Mouse (Mus musculus) CH12F3 (cell line): ENCODE results near the gene Cntfr.
"Not testable (repeated sequence)": the region's sequence is repeated elsewhere in the genome, so short reads cannot be mapped to it uniquely, and the experiment has no call there.

Experiments used
- in situ Hi-C: fragments of 300-500 bp; cut with MboI; formaldehyde crosslinking; loops from 2 replicates; pipeline ENCODE4 v1.14.3; 2020; ENCODE audit warnings: low sequenced_read_pairs

Cntfr gene

DNA sequence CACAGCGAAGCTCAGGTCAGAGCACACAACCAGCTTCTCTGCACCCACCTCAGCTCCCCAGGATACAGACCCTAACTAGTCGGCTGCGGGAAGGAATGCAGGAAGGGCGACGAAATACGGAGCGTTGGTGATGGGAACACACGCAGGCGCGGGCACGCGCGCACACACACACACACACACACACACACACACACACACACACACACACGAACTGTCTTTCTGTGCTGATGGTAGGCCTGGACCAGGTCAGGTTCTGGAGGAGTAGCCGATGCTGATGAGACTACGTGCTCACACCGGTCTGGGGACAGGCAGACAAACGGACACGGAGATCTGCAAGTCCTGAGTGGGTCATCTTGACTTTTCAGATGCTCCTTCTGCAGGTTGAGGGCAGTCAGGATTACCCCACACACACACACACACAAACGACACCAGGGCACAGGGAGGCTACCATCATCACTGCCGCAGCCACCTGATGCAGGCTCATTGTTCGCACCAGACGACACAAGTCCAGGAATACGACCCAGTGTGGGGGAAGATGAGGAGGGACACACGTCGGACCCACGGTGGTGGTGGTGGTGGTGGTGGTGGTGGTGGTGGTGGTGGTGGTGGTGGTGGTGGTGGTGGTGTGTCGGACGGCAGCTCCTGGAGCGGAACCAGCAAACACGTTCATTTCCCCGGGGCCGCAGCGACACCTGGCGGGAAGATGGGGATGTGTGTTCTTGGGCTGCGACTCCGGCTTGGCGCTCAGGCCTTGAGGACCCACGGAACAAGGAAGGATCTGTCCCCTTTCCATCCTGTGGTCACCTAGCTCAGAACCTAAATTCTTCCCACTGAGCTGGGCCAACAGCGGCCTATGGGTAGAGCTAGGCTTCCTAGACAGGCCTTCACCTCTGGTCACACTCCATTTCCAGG, at the start of gene Cntfr:
Gene Cntfr (minus strand): TSS at position 160 of the 912 bp plus-strand sequence.
- in situ Hi-C loops: not testable (repeated sequence)

DNA sequence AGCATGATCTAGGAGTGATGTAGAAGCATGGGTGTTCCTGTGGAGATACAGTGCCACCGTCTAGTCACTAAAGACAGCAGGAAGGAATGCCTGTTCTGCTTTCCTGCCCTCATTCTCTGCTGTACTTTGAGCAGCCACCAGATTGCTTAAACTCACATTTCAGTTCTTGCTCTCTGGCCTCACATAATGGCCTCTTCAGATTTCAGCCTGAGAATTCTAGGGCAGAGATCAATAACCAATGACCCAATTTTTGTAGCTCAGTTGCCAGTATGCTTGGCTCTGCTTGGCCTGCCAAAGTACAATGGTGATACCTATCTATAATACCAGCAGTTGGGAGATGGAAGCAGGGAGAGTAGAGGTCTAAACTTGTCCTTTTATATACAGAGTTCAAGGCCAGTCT, 48.1 kb upstream of the Cntfr start:
- in situ Hi-C loops: no loop called here

DNA sequence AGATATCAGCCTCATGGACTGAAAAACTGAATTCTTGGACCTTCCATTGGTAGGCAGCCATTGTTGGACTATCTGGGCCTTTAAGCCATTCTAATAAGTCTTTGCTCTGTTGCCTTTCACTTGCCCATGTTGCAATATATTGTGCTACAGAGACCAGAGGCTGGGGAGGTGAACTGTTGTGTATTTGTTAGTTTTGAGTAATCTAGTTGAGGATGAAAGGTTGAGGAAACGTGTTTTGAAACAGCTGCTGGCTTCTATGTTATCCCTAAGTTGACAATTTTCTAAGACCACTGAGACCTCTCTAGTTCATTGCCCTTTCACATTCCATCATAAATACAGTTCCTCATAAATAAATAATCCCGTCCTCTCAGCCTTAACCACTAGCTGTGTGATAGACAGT, 47.2 kb upstream of the Cntfr start:
- in situ Hi-C loops: no loop called here

DNA sequence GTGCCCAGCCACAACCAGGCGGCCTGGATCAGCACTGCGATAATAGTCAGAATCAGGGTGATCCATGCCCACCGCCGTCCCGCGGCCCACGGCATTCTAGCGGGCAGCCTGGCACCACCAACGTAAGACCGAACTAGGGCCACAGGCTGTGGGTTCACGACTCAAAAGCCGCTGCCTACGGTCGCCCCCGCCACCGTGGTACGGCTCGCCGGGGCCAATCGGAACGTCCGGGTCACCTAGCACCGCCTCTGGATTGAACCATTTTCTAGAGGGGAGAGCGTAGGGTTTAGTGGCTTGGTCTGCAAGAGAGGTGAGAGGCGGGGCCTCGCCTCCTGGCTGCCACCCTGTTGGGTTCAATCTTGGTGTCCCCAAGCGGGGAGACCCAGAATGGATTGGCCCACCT, 44.3 kb upstream of the Cntfr start:
- in situ Hi-C loops: no loop called here

DNA sequence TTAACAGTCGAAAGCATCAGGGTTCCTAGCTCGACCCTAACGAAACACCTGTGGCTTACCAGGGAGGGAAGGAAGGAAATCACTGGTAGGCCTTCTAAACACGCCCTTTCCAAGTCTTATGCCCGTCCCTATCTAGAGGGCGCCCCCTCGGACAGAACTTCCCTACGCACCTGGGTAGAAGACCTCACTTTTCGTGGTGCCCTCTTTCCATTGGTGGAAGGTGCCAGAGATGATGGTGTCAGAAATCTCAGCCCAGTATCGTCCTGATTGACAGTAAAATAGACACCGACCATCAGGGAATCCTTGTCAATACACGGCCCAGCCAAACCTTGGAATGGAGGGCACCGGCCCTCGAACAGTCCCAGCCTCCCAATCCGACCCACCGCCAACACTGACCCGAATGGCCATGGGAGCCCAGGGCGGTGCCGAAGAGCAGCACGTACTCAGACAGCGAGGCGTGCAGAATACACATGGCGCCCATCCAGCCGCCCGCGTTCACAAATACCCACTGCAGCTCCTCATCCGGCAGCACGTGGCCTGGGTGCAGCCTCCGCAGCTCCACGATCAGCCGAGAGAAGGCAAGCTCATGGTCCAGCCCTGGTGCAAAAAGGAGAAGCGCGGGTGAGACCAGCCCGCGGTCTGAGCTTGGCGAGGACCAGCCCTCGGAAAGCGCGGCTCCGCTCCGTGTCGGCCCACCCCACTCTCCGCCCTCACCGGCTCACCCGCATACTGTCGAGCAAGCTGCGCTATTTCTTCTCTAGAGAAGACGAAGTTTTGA, 43.7 kb upstream of the Cntfr start:
- in situ Hi-C loops: no loop called here

DNA sequence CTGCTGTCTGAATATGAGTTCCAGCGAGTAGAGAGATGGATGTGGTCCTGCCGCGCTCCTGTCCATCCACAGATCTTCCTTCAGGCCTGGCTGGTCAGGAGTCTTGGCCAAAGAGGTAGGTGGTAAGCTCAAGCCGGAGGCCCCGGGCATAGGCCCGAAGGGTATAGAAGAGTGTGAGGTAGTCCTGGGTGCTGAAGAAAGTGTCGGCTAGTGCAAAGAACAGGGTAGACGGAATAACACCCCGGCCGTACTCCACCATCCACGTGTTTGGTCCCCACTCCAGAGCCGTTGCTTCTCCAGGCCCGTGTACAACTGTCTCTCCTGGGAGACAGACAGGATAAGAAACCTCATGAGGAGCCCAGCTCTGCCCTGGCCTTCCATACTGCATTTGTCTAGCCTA, 42.4 kb upstream of the Cntfr start:
- in situ Hi-C loops: no loop called here

DNA sequence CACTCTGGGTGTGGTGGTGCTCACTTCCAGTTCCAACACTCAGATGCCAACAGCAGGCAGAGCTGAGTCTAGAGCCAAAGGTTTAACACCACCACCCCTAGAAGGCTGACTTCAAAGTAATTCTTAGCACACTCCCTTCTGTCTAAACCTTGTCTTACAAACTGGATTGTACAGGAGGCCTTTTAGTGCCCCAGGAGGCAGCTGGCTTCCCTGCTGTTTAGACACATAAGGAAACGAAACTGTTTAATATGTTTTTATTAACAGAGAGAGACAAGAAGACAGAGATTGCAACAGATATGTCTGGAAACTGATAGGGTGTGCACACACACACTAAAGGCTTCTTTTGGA, 41.3 kb upstream of the Cntfr start:
- in situ Hi-C loops: no loop called here

DNA sequence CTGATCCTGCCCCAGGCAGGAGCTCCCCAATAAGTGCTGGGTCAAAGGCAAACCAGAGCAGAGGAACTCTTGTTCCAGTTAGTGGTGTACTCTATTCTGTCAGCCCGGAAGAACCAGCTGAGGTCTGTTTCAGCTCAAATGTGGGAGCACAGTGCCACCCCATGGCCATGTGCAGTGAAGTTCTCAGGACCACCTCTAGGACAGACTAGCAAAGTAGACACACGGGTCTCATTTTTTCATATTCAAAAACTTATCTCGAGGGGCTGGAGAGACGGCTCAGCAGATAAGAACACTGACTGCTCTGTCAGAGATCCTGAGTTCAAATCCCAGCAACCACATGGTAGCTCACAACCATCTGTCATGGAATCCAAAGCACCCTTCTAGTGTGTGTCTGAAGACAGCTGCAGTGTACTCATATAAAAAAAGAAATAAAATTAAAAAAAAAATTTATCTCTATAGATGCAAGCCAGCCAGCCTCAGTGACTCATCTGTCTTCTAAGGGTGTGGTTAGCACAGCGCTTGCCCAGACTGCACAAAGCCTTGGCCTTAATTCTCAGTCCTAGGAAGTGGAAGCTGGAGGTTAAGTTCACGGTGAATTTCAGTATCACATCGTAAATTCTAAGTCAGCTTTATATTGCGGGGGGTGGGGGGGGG, 40.8 kb upstream of the Cntfr start:
- in situ Hi-C loops: no loop called here

DNA sequence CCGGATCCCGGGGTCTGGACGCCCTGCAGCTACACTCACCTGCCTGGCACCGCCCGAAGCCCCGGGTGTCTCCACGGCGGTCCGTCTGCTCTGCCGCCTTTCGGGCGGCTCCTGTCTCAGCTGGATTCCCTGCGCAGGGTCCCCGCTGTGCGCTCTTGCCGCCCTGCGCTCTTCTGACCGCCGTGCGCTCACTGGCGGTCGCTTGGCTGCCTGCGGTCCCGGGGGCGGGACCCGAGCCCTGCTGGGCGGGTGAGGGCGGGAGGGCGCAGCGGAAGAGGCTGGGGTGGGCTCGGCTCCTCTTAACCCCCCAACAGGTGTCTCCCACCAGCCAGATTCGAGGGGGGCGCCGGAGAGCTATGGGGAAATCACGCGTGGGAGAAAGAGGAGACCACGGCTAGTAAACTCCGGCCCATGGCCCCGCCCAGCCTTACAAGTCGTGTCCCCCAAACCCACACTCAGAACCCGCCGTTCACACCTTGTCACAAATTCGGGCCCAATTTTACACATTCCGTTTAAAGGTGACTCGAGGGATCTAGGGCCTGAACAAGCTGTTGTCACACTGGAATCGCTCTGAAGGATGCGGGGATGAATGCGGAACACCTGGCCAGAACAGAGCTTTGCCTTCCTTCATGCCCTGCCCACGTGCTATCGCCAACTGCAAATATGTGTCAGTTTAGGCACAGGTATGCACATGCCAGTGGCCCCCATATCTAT, 34.3 kb upstream of the Cntfr start, which contains the start of gene Arid3c:
Gene Arid3c (minus strand): TSS at position 91 of the 714 bp plus-strand sequence.
- in situ Hi-C loops: no loop called here

DNA sequence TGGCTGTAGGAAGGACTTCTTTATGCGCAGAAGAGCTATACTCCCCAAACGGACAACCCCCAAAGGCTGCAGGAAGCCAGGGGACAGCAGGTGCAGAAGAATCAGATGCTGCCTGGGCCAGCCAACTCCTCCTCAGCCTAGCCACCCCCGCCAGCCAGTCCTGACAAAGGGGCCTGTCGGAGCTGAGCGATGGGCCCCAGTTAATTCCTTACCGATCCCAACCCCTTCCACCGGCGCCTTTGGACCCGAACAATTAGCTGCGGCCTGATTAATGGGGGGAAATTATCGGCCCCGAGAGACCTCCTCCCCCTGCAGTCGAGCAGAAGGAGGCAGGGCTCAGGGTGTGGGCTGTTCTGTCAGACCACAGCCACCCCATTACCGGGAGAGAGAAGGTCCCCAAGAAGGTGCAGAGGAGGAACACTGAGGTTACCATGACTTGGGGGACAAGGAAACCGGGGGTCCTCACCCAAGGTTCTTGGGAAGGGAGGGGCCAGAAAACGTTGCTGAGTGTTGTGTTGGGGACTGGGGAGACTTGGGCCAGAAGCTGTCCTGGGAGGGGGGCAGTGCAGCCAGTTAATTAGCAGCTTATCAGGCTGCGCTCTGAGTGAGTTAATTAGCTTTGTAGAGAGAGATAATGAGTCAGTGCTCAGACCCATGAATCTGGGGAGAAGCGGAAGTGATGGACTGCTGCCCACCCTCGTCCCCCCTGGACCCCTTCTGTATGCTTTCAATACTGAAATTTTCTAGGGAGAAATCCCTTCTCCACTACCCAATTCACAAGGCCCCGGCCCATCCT, 30.1 kb upstream of the Cntfr start:
- in situ Hi-C loops: no loop called here

DNA sequence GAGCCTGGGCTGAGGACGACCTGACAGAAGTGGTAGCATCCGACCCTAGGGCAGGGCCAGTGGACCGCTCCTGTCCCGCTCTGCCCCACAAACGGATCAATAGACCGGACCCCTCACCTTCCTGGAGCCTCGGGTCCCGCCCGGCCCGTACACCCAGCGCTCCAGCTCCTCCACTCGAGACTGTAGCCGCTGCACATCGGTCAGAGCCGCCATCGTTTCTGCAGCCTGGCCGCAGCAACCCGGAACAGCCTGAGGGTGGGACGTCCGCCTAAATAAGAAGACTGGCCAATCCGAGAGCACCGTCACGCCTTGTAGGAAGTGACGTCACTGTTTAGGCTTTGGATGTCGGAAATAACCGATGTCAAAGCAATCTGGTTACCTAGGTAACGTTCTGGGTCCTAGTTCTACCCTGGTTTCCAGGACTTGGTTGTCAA, 26.0 kb upstream of the Cntfr start, which contains the start of gene Dctn3:
Gene Dctn3 (minus strand): TSS at position 253 of the 434 bp plus-strand sequence.
- in situ Hi-C loops: no loop called here

DNA sequence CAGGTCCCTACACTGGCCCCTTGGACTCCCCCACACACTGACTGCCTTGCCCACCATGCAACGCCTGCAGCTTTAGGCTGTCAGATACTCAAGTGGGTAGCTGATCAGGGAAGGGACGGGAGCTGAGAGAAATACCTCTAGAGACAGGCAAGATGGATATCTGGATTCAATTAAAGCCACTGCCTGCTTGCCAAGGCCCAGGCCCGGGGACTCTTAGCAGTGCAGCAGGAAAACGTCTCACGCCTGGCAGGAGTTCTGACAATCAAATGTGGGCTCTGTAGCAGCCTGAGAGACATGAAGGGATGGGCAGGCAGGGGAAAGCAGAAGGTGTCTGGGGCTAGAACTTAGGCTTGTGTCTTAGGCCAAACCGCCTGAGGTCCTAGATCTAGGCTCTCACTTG, 19.9 kb upstream of the Cntfr start:
- in situ Hi-C loops: no loop called here

DNA sequence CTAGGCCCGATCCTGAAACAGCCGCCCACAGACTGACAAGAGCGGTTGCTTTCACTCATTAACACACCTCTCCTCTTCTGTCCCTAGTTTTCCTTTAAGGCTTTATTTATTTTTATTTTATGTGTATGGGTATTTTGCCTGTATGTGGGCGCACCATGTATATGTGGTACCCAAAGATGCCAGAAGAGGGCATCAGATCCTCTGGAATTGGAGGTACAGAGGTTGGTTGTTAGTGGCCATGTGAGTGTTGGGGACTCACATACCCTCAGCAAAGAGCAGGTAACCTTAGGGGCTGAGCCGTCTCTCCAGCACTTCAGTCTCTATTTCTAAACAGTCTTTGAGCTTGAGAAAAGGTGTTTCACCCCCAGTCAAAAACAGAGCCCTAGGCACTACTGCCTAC, 18.7 kb upstream of the Cntfr start:
- in situ Hi-C loops: no loop called here

DNA sequence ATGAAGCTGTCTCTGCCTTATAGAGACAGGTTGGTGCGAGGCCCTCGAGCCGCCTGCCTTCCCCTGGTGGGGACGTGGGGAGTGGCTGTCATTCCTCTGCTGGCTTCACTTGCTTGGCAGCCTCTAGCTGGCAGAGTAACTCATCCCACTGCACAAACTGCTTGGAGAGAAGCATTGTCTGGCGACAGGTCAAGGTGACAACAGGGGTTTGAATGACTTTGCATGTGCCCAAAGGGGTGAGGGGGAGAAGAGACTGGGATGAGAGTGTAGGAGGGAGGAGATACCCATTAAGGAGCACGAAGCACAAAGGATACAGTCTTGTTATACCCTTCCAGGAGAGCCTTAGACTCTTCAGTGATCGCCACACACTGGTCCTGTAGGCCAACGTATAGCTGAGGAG, 18.2 kb upstream of the Cntfr start:
- in situ Hi-C loops: no loop called here

DNA sequence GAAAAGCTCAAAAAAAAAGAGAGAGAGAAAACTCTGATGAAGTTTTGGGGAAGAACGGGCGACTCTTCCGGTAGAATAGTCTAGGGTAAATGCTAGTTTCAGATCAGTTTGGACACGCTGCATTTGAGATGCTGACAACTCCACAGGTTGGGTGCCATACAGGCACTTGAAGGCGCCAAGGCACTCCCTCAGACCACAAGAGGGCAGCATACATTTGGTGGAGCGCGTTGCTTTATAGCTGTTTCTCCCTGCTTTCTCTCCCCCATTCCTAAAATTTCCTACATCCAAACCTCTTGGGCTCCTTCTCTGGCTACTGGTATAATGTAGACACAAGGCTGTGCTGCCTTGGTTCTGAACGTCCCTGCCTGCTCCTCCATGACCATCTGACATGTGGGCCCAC, 17.4 kb upstream of the Cntfr start:
- in situ Hi-C loops: no loop called here

DNA sequence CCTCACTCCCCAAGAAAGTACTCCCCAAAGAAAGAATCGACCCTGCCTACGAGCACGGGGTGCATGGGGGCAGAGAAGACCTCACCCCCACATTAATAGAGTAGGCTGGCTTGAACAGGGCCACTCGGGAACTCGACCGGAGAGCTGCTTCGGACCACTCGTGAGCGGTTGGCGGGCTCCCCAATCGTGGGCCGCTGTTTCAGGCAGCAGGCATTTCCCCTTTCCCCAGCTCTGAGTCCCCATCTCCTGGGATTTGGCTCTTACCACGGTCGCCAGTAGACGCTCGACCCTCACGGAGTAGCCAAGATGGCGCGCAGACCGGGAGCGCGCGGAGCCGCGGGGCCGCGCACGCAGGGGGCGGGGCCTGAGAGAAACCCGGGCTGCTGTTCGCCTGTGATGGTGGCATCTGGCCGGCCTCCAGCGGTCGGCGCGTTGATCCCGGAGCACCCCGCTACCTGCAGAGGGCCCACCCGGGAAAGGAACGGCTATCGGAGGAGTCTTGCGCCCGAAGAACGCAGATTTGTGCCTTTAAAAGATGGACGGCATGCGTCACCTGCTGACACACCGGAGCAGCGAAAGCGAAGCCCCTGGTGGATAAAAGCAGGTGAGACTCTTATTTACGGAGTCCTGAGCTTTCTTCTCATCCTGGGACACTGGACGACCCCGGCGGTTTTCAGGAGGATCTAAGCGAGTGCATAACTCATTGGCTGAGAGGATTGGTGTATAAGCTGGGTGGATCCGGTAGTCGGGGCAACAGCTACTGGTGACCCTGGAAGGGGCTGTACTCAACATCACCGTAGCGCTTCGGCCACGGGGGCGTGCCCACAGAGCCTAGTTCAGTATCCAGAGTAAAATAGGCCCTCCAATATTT, 16.5 kb upstream of the Cntfr start, which contains the start of gene Rpp25l:
Gene Rpp25l (minus strand): TSS at position 338 of the 871 bp plus-strand sequence.
- in situ Hi-C loops: no loop called here

DNA sequence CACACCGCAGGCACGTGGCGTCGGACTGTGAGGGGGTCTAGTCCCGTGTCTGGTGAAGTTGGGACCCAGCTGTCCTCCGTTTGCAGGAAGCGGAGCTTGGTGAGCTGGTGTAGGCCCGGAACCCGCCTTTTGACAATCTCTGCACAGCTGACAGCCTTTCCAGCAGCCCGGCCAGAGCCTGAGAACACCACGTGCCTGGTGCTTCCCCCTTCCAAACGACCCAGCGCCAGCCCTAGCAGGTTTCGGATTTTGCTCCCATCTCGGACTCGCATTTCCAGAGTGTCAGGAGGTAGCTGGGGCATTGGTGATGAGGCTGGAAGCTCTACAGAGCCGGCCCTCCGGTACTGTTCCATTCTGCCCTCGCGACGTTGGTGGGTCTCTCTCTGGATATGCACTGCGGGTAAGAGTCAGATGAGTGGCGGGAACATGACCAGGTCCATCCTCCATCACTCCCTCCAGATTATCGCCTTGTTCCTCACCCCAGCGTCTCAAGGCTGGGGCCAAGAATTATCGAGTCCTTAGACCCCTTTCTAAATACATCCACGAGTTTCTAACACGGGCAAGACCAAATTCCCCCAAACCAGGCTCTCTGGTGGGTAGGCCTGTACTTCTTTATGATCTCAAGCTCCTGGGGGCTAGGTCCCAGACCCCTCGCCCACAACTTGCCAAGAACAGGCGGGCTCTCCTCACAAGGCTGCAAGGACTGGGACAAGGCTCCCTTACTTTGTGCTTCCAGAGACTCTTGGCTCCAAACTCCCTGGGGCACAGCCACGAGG, 15.7 kb upstream of the Cntfr start:
- in situ Hi-C loops: no loop called here

DNA sequence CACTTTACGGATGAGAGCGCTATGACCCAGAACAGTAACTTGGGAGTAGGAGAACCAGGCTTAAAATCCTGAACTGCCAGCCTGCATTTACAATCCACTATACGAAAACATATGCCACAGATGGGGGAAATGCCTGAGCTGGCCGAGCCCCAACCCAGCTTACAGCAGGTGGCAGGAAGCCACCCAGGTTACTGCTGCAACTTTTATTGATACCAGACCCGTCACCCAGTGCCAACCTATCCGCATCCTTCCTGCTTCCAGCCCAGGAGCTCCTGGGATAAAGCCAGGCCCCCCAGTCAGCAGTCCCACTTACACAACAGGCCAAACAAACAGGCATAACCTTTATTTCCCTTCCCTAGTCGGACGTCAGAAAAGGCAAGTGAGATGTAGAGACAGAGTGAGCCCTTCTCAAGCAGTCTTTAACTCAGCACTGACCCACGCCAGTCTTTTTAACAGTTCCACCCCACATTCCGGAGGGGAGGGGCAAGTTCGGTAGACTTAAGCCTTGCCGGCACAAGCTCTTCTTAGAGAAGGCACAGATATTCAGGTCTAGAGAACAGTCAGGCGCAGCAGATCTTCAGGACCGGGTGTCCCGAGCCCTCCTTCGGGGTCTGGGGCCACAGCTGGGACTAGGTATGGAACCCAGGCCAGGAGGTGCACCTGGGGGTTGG, 15.0 kb upstream of the Cntfr start:
- in situ Hi-C loops: no loop called here
